Mouse (Mus musculus): ENCODE data around the gene Armc12. TPM values are rescaled to one million over a fixed set of nuclear protein-coding genes. Genes with fewer than 3 reads are reported as not detected.
A peak's percentile ranks its signal among the peaks of the same experiment; 100 is the strongest.

Armc12 gene
- polyA plus RNA-seq (2015; fragmentation: Nextera tagmentation; extraction: Ambion mirVana): not detected in 2 replicates

- WGBS: 91% methylated on average over 6 of the region's 6 CpGs
- no peak within 1 kb of the TSS for H3K27ac ChIP-seq
- H3K4me3 ChIP-seq (replicated peaks; ENCODE audit: low read depth, low read length): no peak within 1 kb of the TSS
- no peaks in the 10 kb centered on the region for H3K9me3 ChIP-seq (replicated peaks; ENCODE audit: low read length)
- H3K9ac ChIP-seq (ENCODE audit: low read depth, low read length): no peak within 1 kb of the TSS
- no peak within 1 kb of the TSS for H3K4me2 ChIP-seq (ENCODE audit: low read length)
- 0 out of 2 replicates have a peak, but pooled peaks cover 10% of the 10 kb centered on the region for H3K4me1 ChIP-seq (replicated peaks; ENCODE audit: insufficient read depth, low read length)
- ATAC-seq (replicated peaks; ENCODE audit: low FRiP score, low read depth) (no peak), DNase-seq (ENCODE audit: low spot score) (no peak)
- no peak for TF ChIP-seq CTCF (IDR thresholded peaks at IDR 0.05; ENCODE audit: low read depth)
- no peaks in the 10 kb centered on the region for H3K27me3 ChIP-seq (ENCODE audit: insufficient read depth, low read length)
- H3K36me3 ChIP-seq (ENCODE audit: insufficient read depth, low read length): no peaks in the 10 kb centered on the region
Observed at GRCm38 (mm10) chr17:28530506-28530905, at the start of gene Armc12. Gene Armc12 (plus strand): TSS chr17:28530806.

- peak overlapping the region; percentile 95 for H3K27ac ChIP-seq
- DNase-seq (ENCODE audit: low spot score): peak; percentile 44
- no peaks in the 10 kb centered on the region for H3K4me1 ChIP-seq (replicated peaks; ENCODE audit: insufficient read depth, low read length)
- H3K4me3 ChIP-seq (replicated peaks; ENCODE audit: low read depth, low read length): peak overlapping the region; percentile 90
- WGBS: 3% methylated on average over 30 of the region's 30 CpGs
- H3K27me3 ChIP-seq (ENCODE audit: insufficient read depth, low read length): no peaks in the 10 kb centered on the region
- TF ChIP-seq CTCF (IDR thresholded peaks at IDR 0.05; ENCODE audit: low read depth): no peak
- no peaks in the 10 kb centered on the region for H3K9me3 ChIP-seq (replicated peaks; ENCODE audit: low read length)
- peak; percentile 11; the same call in 1 of the 2 replicates for ATAC-seq (replicated peaks; ENCODE audit: low FRiP score, low read depth)
- peak overlapping the region; percentile 90 for H3K9ac ChIP-seq (ENCODE audit: low read depth, low read length)
- no peaks in the 10 kb centered on the region for H3K36me3 ChIP-seq (ENCODE audit: insufficient read depth, low read length)
- H3K4me2 ChIP-seq (ENCODE audit: low read length): peak overlapping the region; percentile 70
Observed at GRCm38 (mm10) chr17:28484704-28485445, 45.7 kb upstream of the Armc12 start.

GRCm38 (mm10) chr17:28485446-28485948 is 45.1 kb upstream of the Armc12 start:
- Histone ChIP-seq H3K4me2 (ENCODE audit: low read length) (peak overlapping the region; percentile 70), H3K27me3 (ENCODE audit: insufficient read depth, low read length) (no peaks in the 10 kb centered on the region), H3K9ac (ENCODE audit: low read depth, low read length) (peak overlapping the region; percentile 90), H3K4me3 (replicated peaks; ENCODE audit: low read depth, low read length) (peak overlapping the region; percentile 90), H3K9me3 (replicated peaks; ENCODE audit: low read length) (no peaks in the 10 kb centered on the region), H3K27ac (peak overlapping the region; percentile 95), H3K36me3 (ENCODE audit: insufficient read depth, low read length) (no peaks in the 10 kb centered on the region), H3K4me1 (replicated peaks; ENCODE audit: insufficient read depth, low read length) (no peaks in the 10 kb centered on the region)
- DNase-seq (ENCODE audit: low spot score): peak; percentile 37
- peak; percentile 50 for ATAC-seq (replicated peaks; ENCODE audit: low FRiP score, low read depth)
- WGBS: under 1% methylated on average over 56 of the region's 77 CpGs
- TF ChIP-seq CTCF (IDR thresholded peaks at IDR 0.05; ENCODE audit: low read depth): no peak

DNA sequence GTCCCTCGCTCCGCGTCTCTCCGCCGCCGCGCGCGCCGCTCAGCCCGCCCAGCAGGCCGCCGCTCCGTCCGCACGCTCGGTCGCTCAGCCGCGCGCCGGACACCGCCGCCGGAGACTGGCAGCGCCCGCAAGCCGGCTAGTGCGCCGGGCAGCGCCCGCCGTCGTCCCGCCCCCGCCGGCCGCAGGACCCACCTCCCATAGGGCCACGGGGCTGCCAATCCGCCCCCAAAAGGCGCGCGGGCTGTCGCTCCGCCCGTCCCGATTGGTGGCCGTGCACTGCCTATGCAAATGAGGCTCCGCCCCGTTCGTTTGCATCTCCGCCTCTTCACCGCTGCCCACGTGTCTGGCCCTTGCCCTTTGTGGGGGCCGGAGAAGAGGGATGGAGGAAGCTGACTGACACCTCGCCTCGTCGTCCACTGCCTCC is 44.6 kb upstream of the Armc12 start:
- Histone ChIP-seq H3K36me3 (ENCODE audit: insufficient read depth, low read length) (no peaks in the 10 kb centered on the region), H3K27me3 (ENCODE audit: insufficient read depth, low read length) (no peaks in the 10 kb centered on the region), H3K4me3 (replicated peaks; ENCODE audit: low read depth, low read length) (peak overlapping the region; percentile 90), H3K9ac (ENCODE audit: low read depth, low read length) (peak overlapping the region; percentile 90), H3K4me2 (ENCODE audit: low read length) (peak overlapping the region; percentile 70), H3K27ac (peak overlapping the region; percentile 95), H3K9me3 (replicated peaks; ENCODE audit: low read length) (no peaks in the 10 kb centered on the region), H3K4me1 (replicated peaks; ENCODE audit: insufficient read depth, low read length) (no peaks in the 10 kb centered on the region)
- WGBS: under 1% methylated on average over 55 of the region's 58 CpGs
- ATAC-seq (replicated peaks; ENCODE audit: low FRiP score, low read depth) (peak; percentile 98), DNase-seq (ENCODE audit: low spot score) (peak; percentile 99)
- TF ChIP-seq CTCF (IDR thresholded peaks at IDR 0.05; ENCODE audit: low read depth): no peak

- Histone ChIP-seq H3K4me2 (ENCODE audit: low read length) (no peak overlapping the region), H3K9ac (ENCODE audit: low read depth, low read length) (no peak overlapping the region), H3K4me3 (replicated peaks; ENCODE audit: low read depth, low read length) (no peak overlapping the region), H3K27ac (no peak overlapping the region), H3K9me3 (replicated peaks; ENCODE audit: low read length) (no peaks in the 10 kb centered on the region), H3K4me1 (replicated peaks; ENCODE audit: insufficient read depth, low read length) (no peaks in the 10 kb centered on the region), H3K27me3 (ENCODE audit: insufficient read depth, low read length) (no peaks in the 10 kb centered on the region), H3K36me3 (ENCODE audit: insufficient read depth, low read length) (no peaks in the 10 kb centered on the region)
- TF ChIP-seq CTCF (IDR thresholded peaks at IDR 0.05; ENCODE audit: low read depth): peak; percentile 17; the same call in 1 of the 2 replicates
- no peak for ATAC-seq (replicated peaks; ENCODE audit: low FRiP score, low read depth)
- no peak for DNase-seq (ENCODE audit: low spot score)
- 85% methylated on average over 6 of the region's 6 CpGs for WGBS
Observed at GRCm38 (mm10) chr17:28486720-28487119, 43.9 kb upstream of the Armc12 start.

- no peak overlapping the region for H3K4me3 ChIP-seq (replicated peaks; ENCODE audit: low read depth, low read length)
- H3K9ac ChIP-seq (ENCODE audit: low read depth, low read length): no peak overlapping the region
- no peaks in the 10 kb centered on the region for H3K27me3 ChIP-seq (ENCODE audit: insufficient read depth, low read length)
- H3K27ac ChIP-seq: no peak overlapping the region
- DNase-seq (ENCODE audit: low spot score) (no peak), ATAC-seq (replicated peaks; ENCODE audit: low FRiP score, low read depth) (no peak)
- H3K4me1 ChIP-seq (replicated peaks; ENCODE audit: insufficient read depth, low read length): no peaks in the 10 kb centered on the region
- no peak overlapping the region for H3K4me2 ChIP-seq (ENCODE audit: low read length)
- H3K9me3 ChIP-seq (replicated peaks; ENCODE audit: low read length): no peaks in the 10 kb centered on the region
- H3K36me3 ChIP-seq (ENCODE audit: insufficient read depth, low read length): no peaks in the 10 kb centered on the region
- 93% methylated on average over 18 of the region's 18 CpGs for WGBS
- no peak for TF ChIP-seq CTCF (IDR thresholded peaks at IDR 0.05; ENCODE audit: low read depth)
Observed at GRCm38 (mm10) chr17:28487584-28488257, 42.9 kb upstream of the Armc12 start.

Data from kidney, postnatal 0 days (tissue).